Mouse (Mus musculus) kidney, adult 2 months (tissue): ENCODE measurements at regions not wholly inside any gene's neighbourhood (a gene's known extent, or its start where the extent isn't known, plus 50 kb on each side); places are given as distances from the start of the nearest gene placed in this dataset.

Source experiments
- CTCF ChIP-seq: fragments of 200-500 bp; conservative IDR thresholded peaks from 2 replicates; pipeline ENCODE4 v1.5.1; 2011; ENCODE audit warnings: low read depth, mild to moderate bottlenecking, control low read depth, low read length, moderate library complexity, mixed read lengths; ENCODE audit not compliant: insufficient read depth, insufficient read length
- POLR2A ChIP-seq: fragments of 200-500 bp; IDR thresholded peaks from one replicate; pipeline ENCODE4 v1.6.1; 2011; ENCODE audit warnings: low read depth, low read length, control low read depth

- TF ChIP-seq CTCF = no peak
- no peak for TF ChIP-seq POLR2A
Observed at GRCm38 (mm10) chr9:87557841-87558240, 173.2 kb downstream of the Tbx18 start.
